Mouse (Mus musculus) olfactory bulb, adult 2 months (tissue): ENCODE data around the gene Lpo.

Source experiments
- CTCF ChIP-seq: fragments of 200-500 bp; IDR thresholded peaks from 2 replicates; pipeline ENCODE4 v1.5.1; 2012; ENCODE audit warnings: low read depth, mild to moderate bottlenecking, low read length, moderate library complexity; ENCODE audit not compliant: insufficient read depth
- POLR2A ChIP-seq: fragments of 200-500 bp; IDR thresholded peaks from 2 replicates; pipeline ENCODE4 v1.6.1; 2012; ENCODE audit warnings: mild to moderate bottlenecking, low read depth, low read length, moderate library complexity; ENCODE audit not compliant: insufficient read depth

GRCm38 (mm10) chr11:87761806-87762701, 66.0 kb downstream of the Lpo start:
- TF ChIP-seq CTCF (no peak), POLR2A (no peak)
